Mouse (Mus musculus): Measurements from ENCODE around the gene Map2k1.
"Not testable (repeated sequence)": the region's sequence is repeated elsewhere in the genome, so short reads cannot be mapped to it uniquely, and the experiment has no call there.

Map2k1 gene

GRCm38 (mm10) chr9:64253021-64253904 lies at the start of gene Map2k1:
TSS of gene Map2k1 (minus strand) at chr9:64253631.
- DNase-seq (ENCODE audit: low spot score), result peak; percentile 100

- DNase-seq (ENCODE audit: low spot score), result not testable (repeated sequence)
Measured at GRCm38 (mm10) chr9:64303086-64303485, 49.7 kb upstream of the Map2k1 start.

- no peak for DNase-seq (ENCODE audit: low spot score)
Measured at GRCm38 (mm10) chr9:64282404-64282987, 29.1 kb upstream of the Map2k1 start.

- DNase-seq (ENCODE audit: low spot score), result no peak
Measured at GRCm38 (mm10) chr9:64281781-64282178, 28.3 kb upstream of the Map2k1 start.

GRCm38 (mm10) chr9:64281105-64281780 lies 27.8 kb upstream of the Map2k1 start, which contains the start of gene Tipin:
TSS of gene Tipin (plus strand) at chr9:64281581.
- DNase-seq (ENCODE audit: low spot score), result peak; percentile 98

- no peak for DNase-seq (ENCODE audit: low spot score)
Measured at GRCm38 (mm10) chr9:64278665-64279310, 25.4 kb upstream of the Map2k1 start.

- peak; percentile 81 for DNase-seq (ENCODE audit: low spot score)
Measured at GRCm38 (mm10) chr9:64277706-64278105, 24.3 kb upstream of the Map2k1 start.

- DNase-seq (ENCODE audit: low spot score), result no peak
Measured at GRCm38 (mm10) chr9:64274919-64275318, 21.5 kb upstream of the Map2k1 start.

- DNase-seq (ENCODE audit: low spot score), result no peak
Measured at GRCm38 (mm10) chr9:64274291-64274690, 20.9 kb upstream of the Map2k1 start.

GRCm38 (mm10) chr9:64273757-64274156 lies 20.3 kb upstream of the Map2k1 start:
- DNase-seq (ENCODE audit: low spot score), result no peak

- peak; percentile 63 for DNase-seq (ENCODE audit: low spot score)
Measured at GRCm38 (mm10) chr9:64272611-64273010, 19.2 kb upstream of the Map2k1 start.

- no peak for DNase-seq (ENCODE audit: low spot score)
Measured at GRCm38 (mm10) chr9:64271249-64271648, 17.8 kb upstream of the Map2k1 start.

GRCm38 (mm10) chr9:64268836-64269235 lies 15.4 kb upstream of the Map2k1 start:
- not testable (repeated sequence) for DNase-seq (ENCODE audit: low spot score)

- no peak for DNase-seq (ENCODE audit: low spot score)
Measured at GRCm38 (mm10) chr9:64268196-64268595, 14.8 kb upstream of the Map2k1 start.

GRCm38 (mm10) chr9:64267231-64267630 lies 13.8 kb upstream of the Map2k1 start:
- DNase-seq (ENCODE audit: low spot score), result no peak

- DNase-seq (ENCODE audit: low spot score), result no peak
Measured at GRCm38 (mm10) chr9:64264813-64265212, 11.4 kb upstream of the Map2k1 start.

- DNase-seq (ENCODE audit: low spot score), result no peak
Measured at GRCm38 (mm10) chr9:64261023-64261422, 7.6 kb upstream of the Map2k1 start.

GRCm38 (mm10) chr9:64259906-64260305 lies 6.5 kb upstream of the Map2k1 start:
- DNase-seq (ENCODE audit: low spot score), result no peak

GRCm38 (mm10) chr9:64256204-64256603 lies 2.8 kb upstream of the Map2k1 start:
- DNase-seq (ENCODE audit: low spot score), result no peak

GRCm38 (mm10) chr9:64255422-64255821 lies 2.0 kb upstream of the Map2k1 start:
- DNase-seq (ENCODE audit: low spot score), result no peak

GRCm38 (mm10) chr9:64252591-64253020 lies 825 bp downstream of the Map2k1 start:
- DNase-seq (ENCODE audit: low spot score), result peak; percentile 56

- DNase-seq (ENCODE audit: low spot score), result no peak
Measured at GRCm38 (mm10) chr9:64250111-64250730, 3.2 kb downstream of the Map2k1 start.

Data from testis, postnatal 10 days (tissue).